Mouse (Mus musculus) hindbrain, embryonic 12.5 days (tissue): ENCODE measurements around the gene Marf1. TPM values are rescaled to one million over a fixed set of nuclear protein-coding genes. Genes with fewer than 3 reads are reported as not detected.

Experiments used
- ATAC-seq: fragments of 200-750 bp; cut with Nextera tagmentation; 2 replicates; pipeline ENCODE4 v1.8.0; 2017; ENCODE audit warnings: moderate TSS enrichment; ENCODE audit not compliant: low FRiP score
- H3K27ac ChIP-seq: fragments of 300-500 bp; sonication (generic); 2 replicates; pipeline ENCODE4 v1.5.1; 2016; ENCODE audit warnings: mild to moderate bottlenecking
- H3K27me3 ChIP-seq: fragments of 300-500 bp; sonication (generic); 2 replicates; pipeline ENCODE4 v1.6.1; 2016; ENCODE audit warnings: mild to moderate bottlenecking
- H3K36me3 ChIP-seq: fragments of 300-500 bp; sonication (generic); 2 replicates; pipeline ENCODE4 v1.6.1; 2016; ENCODE audit warnings: mild to moderate bottlenecking
- H3K4me1 ChIP-seq: fragments of 300-500 bp; sonication (generic); 2 replicates; pipeline ENCODE4 v1.6.1; 2016
- H3K4me2 ChIP-seq: fragments of 300-500 bp; sonication (generic); replicated peaks from 2 replicates; pipeline ENCODE4 v1.6.1; 2016; ENCODE audit warnings: mild to moderate bottlenecking
- H3K4me3 ChIP-seq: fragments of 300-500 bp; sonication (generic); 2 replicates; pipeline ENCODE4 v1.5.1; 2016; ENCODE audit warnings: mild to moderate bottlenecking
- H3K9ac ChIP-seq: fragments of 300-500 bp; sonication (generic); 2 replicates; pipeline ENCODE4 v1.6.1; 2016; ENCODE audit warnings: mild to moderate bottlenecking, moderate library complexity
- H3K9me3 ChIP-seq: fragments of 300-500 bp; sonication (generic); replicated peaks from 2 replicates; pipeline ENCODE4 v1.6.1; 2016; ENCODE audit warnings: mild to moderate bottlenecking
- WGBS: fragments of 180-500 bp; shearing (Covaris S2); methylation state at CpG from one replicate; pipeline ENCODE4 v1.1.7; 2016; 5-methylcytosine and 5-hydroxymethylcytosine counted together
- polyA plus RNA-seq: library from polyadenylated mRNA; unstranded; fragments of >200 nt; fragmentation: Nextera tagmentation; extraction: Ambion mirVana; gene quantifications from 2 replicates; pipeline ENCODE4 v1.2.1, GENCODE M21; 2016

The Marf1 gene
- polyA plus RNA-seq, 1 experiment from 2014 or later: 16.2 TPM

GRCm38 (mm10) chr16:14130796-14131195 is 32.4 kb downstream of the Marf1 start:
- Histone ChIP-seq H3K4me2 (no peak overlapping the region), H3K27me3 (no peaks in the 10 kb centered on the region), H3K27ac (no peak overlapping the region), H3K9me3 (no peaks in the 10 kb centered on the region), H3K4me1 (no peaks in the 10 kb centered on the region), H3K36me3 (peaks cover 92% of the 10 kb centered on the region), H3K4me3 (no peak overlapping the region), H3K9ac (no peak overlapping the region)
- 95% methylated on average over 7 of the region's 7 CpGs for WGBS
- ATAC-seq: no peak

GRCm38 (mm10) chr16:14128977-14129376 is 34.2 kb downstream of the Marf1 start:
- H3K9ac ChIP-seq: no peak overlapping the region
- H3K27ac ChIP-seq: no peak overlapping the region
- H3K4me3 ChIP-seq: no peak overlapping the region
- H3K4me2 ChIP-seq: no peak overlapping the region
- no peak for ATAC-seq
- no peaks in the 10 kb centered on the region for H3K27me3 ChIP-seq
- peaks cover 94% of the 10 kb centered on the region for H3K36me3 ChIP-seq
- H3K4me1 ChIP-seq: no peaks in the 10 kb centered on the region
- H3K9me3 ChIP-seq: no peaks in the 10 kb centered on the region

- no peaks in the 10 kb centered on the region for H3K9me3 ChIP-seq
- peaks cover 96% of the 10 kb centered on the region for H3K36me3 ChIP-seq
- no peak for ATAC-seq
- H3K27me3 ChIP-seq: no peaks in the 10 kb centered on the region
- H3K4me1 ChIP-seq: no peaks in the 10 kb centered on the region
- no peak overlapping the region for H3K9ac ChIP-seq
- H3K4me3 ChIP-seq: no peak overlapping the region
- no peak overlapping the region for H3K4me2 ChIP-seq
- WGBS: 94% methylated on average over 1 of the region's 1 CpGs
- no peak overlapping the region for H3K27ac ChIP-seq
These were observed 37.9 kb downstream of the Marf1 start for GRCm38 (mm10) chr16:14125253-14125652.

- Histone ChIP-seq H3K27me3 (no peaks in the 10 kb centered on the region), H3K9me3 (no peaks in the 10 kb centered on the region), H3K4me1 (no peaks in the 10 kb centered on the region), H3K36me3 (peaks cover 96% of the 10 kb centered on the region), H3K9ac (no peak overlapping the region), H3K4me3 (no peak overlapping the region), H3K4me2 (no peak overlapping the region), H3K27ac (no peak overlapping the region)
- 100% methylated on average over 7 of the region's 7 CpGs for WGBS
- ATAC-seq: no peak
These were observed 38.4 kb downstream of the Marf1 start for GRCm38 (mm10) chr16:14124709-14125108.

GRCm38 (mm10) chr16:14123901-14124300 is 39.2 kb downstream of the Marf1 start:
- no peak for ATAC-seq
- Histone ChIP-seq H3K9ac (no peak overlapping the region), H3K27me3 (no peaks in the 10 kb centered on the region), H3K4me1 (no peaks in the 10 kb centered on the region), H3K4me2 (no peak overlapping the region), H3K9me3 (no peaks in the 10 kb centered on the region), H3K36me3 (peaks cover 88% of the 10 kb centered on the region), H3K4me3 (no peak overlapping the region), H3K27ac (no peak overlapping the region)
- WGBS: 84% methylated on average over 2 of the region's 2 CpGs

- no peak overlapping the region for H3K9ac ChIP-seq
- H3K9me3 ChIP-seq: no peaks in the 10 kb centered on the region
- H3K4me3 ChIP-seq: no peak overlapping the region
- H3K4me1 ChIP-seq: no peaks in the 10 kb centered on the region
- peaks cover 75% of the 10 kb centered on the region for H3K36me3 ChIP-seq
- no peak for ATAC-seq
- no peak overlapping the region for H3K27ac ChIP-seq
- no peaks in the 10 kb centered on the region for H3K27me3 ChIP-seq
- no peak overlapping the region for H3K4me2 ChIP-seq
These were observed 40.6 kb downstream of the Marf1 start for GRCm38 (mm10) chr16:14122586-14122985.

- Histone ChIP-seq H3K36me3 (peaks cover 73% of the 10 kb centered on the region), H3K9me3 (no peaks in the 10 kb centered on the region), H3K27ac (no peak overlapping the region), H3K4me3 (no peak overlapping the region), H3K4me2 (no peak overlapping the region), H3K27me3 (no peaks in the 10 kb centered on the region), H3K9ac (no peak overlapping the region), H3K4me1 (no peaks in the 10 kb centered on the region)
- ATAC-seq: no peak
- WGBS: 95% methylated on average over 7 of the region's 7 CpGs
These were observed 41.6 kb downstream of the Marf1 start for GRCm38 (mm10) chr16:14121563-14121962.

GRCm38 (mm10) chr16:14120941-14121340 is 42.2 kb downstream of the Marf1 start:
- no peak for ATAC-seq
- H3K9ac ChIP-seq: no peak overlapping the region
- H3K36me3 ChIP-seq: peaks cover 73% of the 10 kb centered on the region
- H3K27me3 ChIP-seq: no peaks in the 10 kb centered on the region
- no peak overlapping the region for H3K4me2 ChIP-seq
- no peak overlapping the region for H3K27ac ChIP-seq
- WGBS: 96% methylated on average over 5 of the region's 5 CpGs
- H3K4me1 ChIP-seq: no peaks in the 10 kb centered on the region
- no peaks in the 10 kb centered on the region for H3K9me3 ChIP-seq
- no peak overlapping the region for H3K4me3 ChIP-seq

- no peak overlapping the region for H3K9ac ChIP-seq
- H3K9me3 ChIP-seq: no peaks in the 10 kb centered on the region
- H3K27ac ChIP-seq: no peak overlapping the region
- no peak overlapping the region for H3K4me2 ChIP-seq
- no peaks in the 10 kb centered on the region for H3K4me1 ChIP-seq
- H3K27me3 ChIP-seq: no peaks in the 10 kb centered on the region
- ATAC-seq: no peak
- peaks cover 68% of the 10 kb centered on the region for H3K36me3 ChIP-seq
- no peak overlapping the region for H3K4me3 ChIP-seq
- WGBS: 93% methylated on average over 2 of the region's 2 CpGs
These were observed 45.9 kb downstream of the Marf1 start for GRCm38 (mm10) chr16:14117299-14117698.

DNA sequence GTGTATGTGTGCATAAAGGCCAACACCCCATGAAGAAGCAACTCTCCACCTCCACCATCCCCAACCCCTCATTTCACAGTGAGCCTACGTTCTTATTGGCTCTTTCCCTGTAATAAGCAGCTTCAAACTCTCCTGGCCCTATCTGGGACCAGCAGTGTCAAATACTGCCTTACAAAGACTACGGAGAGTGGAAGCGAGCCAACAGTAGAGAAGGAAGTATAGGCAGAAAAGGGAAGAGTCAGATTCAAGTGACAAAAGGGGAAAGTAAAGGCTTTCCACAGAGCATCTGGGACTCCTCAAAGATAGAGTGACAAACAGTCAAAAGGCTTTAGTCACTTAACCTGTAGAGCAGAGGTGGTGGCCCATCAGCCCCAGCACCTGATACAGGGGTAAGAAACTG is 50.4 kb downstream of the Marf1 start:
- WGBS: 91% methylated on average over 3 of the region's 3 CpGs

GRCm38 (mm10) chr16:14112133-14112532 is 51.0 kb downstream of the Marf1 start:
- no peaks in the 10 kb centered on the region for H3K4me1 ChIP-seq
- no peak overlapping the region for H3K27ac ChIP-seq
- H3K36me3 ChIP-seq: peaks cover 80% of the 10 kb centered on the region
- no peaks in the 10 kb centered on the region for H3K27me3 ChIP-seq
- no peak overlapping the region for H3K9ac ChIP-seq
- WGBS: 80% methylated on average over 2 of the region's 2 CpGs
- no peak overlapping the region for H3K4me3 ChIP-seq
- no peak for ATAC-seq
- no peaks in the 10 kb centered on the region for H3K9me3 ChIP-seq
- no peak overlapping the region for H3K4me2 ChIP-seq

More for the DNA sequence above, 50.4 kb downstream of the Marf1 start:
- no peak for ATAC-seq
- Histone ChIP-seq H3K9me3 (no peaks in the 10 kb centered on the region), H3K4me1 (no peaks in the 10 kb centered on the region), H3K4me2 (no peak overlapping the region), H3K27me3 (no peaks in the 10 kb centered on the region), H3K27ac (no peak overlapping the region), H3K4me3 (no peak overlapping the region), H3K9ac (no peak overlapping the region), H3K36me3 (peaks cover 81% of the 10 kb centered on the region)

GRCm38 (mm10) chr16:14110922-14111321 is 52.2 kb downstream of the Marf1 start:
- no peaks in the 10 kb centered on the region for H3K27me3 ChIP-seq
- WGBS: 86% methylated on average over 2 of the region's 2 CpGs
- H3K9ac ChIP-seq: no peak overlapping the region
- ATAC-seq: no peak
- peaks cover 68% of the 10 kb centered on the region for H3K36me3 ChIP-seq
- H3K27ac ChIP-seq: no peak overlapping the region
- no peaks in the 10 kb centered on the region for H3K9me3 ChIP-seq
- H3K4me2 ChIP-seq: no peak overlapping the region
- no peak overlapping the region for H3K4me3 ChIP-seq
- H3K4me1 ChIP-seq: no peaks in the 10 kb centered on the region

DNA sequence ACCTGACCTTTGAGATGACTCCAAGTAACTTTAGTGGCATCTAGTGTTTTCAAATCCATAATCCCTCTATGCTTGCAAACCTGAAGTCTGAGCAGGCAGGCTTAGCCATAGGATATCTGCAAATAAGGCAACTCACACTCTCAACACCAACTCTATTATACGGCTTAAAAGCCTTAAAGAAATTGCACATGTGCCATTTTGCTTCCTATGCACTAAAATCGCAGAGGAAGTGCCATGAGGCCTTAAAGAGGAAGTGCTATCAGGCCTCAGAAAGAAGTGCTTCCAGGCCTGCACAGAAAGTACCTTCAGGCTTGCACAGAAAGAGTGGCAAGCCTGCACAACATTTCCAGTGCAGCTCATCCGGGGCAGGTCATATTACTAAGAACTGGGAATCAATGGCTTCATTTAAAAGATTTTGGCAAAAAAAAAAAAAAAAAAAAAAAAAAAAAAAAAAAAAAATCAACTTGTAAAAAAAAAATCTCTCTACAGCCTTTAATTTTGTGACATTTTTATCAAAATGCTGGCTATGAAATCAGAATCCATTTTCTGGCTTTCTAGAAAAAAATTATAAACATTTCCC is 53.4 kb downstream of the Marf1 start:
- Histone ChIP-seq H3K4me2 (no peak overlapping the region), H3K27ac (no peak overlapping the region), H3K27me3 (no peaks in the 10 kb centered on the region), H3K36me3 (peaks cover 58% of the 10 kb centered on the region), H3K4me3 (no peak overlapping the region), H3K4me1 (no peaks in the 10 kb centered on the region), H3K9me3 (no peaks in the 10 kb centered on the region), H3K9ac (no peak overlapping the region)
- WGBS: 81% methylated on average over 3 of the region's 3 CpGs
- ATAC-seq: no peak
